Mouse (Mus musculus): Measurements from ENCODE around the gene Mthfsd. TPM values are rescaled to one million over a fixed set of nuclear protein-coding genes. Genes with fewer than 3 reads are reported as not detected.

The Mthfsd gene
- total and polyA plus RNA-seq, 2 experiments, result 29.5 to 29.8 TPM

DNA sequence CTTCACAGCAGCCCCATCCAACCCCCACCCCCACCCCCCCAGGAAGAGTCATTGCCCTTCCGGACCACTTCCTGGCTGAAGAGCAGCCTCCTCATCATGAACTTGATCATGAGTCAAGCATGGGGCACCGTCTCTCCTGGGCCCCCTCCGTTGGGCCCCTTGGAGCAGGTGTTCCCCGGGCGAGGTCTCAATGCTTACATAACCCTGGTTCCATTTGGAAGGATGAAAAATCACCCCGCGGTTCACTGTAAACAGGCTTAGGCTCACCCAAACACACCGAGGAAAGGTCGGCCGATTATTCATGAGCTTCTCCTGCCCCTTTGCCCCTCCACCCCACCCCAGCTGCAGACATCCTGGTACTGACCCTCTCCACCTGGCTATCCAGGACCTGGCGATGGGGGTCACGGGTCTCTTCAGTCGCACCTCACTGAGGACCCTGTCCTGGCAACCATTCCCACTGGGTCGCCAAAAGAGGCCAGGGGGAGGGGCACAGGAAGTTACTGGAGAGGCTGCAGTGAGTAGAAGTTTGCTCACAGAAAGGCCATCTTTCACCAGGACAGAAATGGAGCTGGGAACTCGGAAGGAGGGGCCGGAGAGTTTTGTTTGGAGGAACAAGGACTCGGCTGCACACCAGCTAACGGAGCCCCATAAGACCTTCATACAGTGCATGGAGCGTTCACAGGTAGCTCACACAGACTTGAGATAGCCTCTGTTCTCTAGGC lies 64.3 kb downstream of the Mthfsd start:
- DNase-seq (ENCODE audit: extremely low read depth, low read depth, low spot score), result no peak
- WGBS, result 30% methylated on average over 19 of the region's 19 CpGs
- no peak overlapping the region for H3K9ac ChIP-seq (ENCODE audit: low read depth, low read length)
- no peaks in the 10 kb centered on the region for H3K36me3 ChIP-seq (ENCODE audit: control insufficient read depth, insufficient read depth, low read length)
- TF ChIP-seq CTCF (IDR thresholded peaks at IDR 0.05; ENCODE audit: low read depth, low read length) (no peak), POLR2A (IDR thresholded peaks at IDR 0.05; ENCODE audit: extremely low read depth, insufficient read depth, low read length) (no peak)
- no peak overlapping the region for H3K4me3 ChIP-seq (ENCODE audit: insufficient read depth, low read depth, low read length)
- H3K27ac ChIP-seq (replicated peaks; ENCODE audit: insufficient read depth, low read depth, low read length), result no peak overlapping the region
- no peaks in the 10 kb centered on the region for H3K4me1 ChIP-seq (ENCODE audit: control insufficient read depth, insufficient read depth, low read length)
- H3K79me2 ChIP-seq (ENCODE audit: control insufficient read depth, insufficient read depth, low read length), result no peaks in the 10 kb centered on the region
- no peaks in the 10 kb centered on the region for H3K27me3 ChIP-seq (ENCODE audit: control insufficient read depth, insufficient read depth, low read length)

Other genes starting within 250 kb of the Mthfsd start
- gene Foxf1, start 24.0 kb downstream of the Mthfsd start, total RNA-seq (2014; rRNA removed), result 1.3 and 1.4 TPM in 2 replicates
- 3.1 and 3.4 TPM in 2 replicates for gene Foxf1, start 24.0 kb downstream of the Mthfsd start, polyA plus RNA-seq (2012; rRNA removed)
- 0.07 TPM in 1 of 2 replicates, not detected in the other for gene Foxc2, start 7.8 kb upstream of the Mthfsd start, total RNA-seq (2014; rRNA removed)
- gene Foxc2, start 7.8 kb upstream of the Mthfsd start, polyA plus RNA-seq (2012; rRNA removed), result 0.06 and 0.07 TPM in 2 replicates
- gene Foxl1, start 19.5 kb upstream of the Mthfsd start, total RNA-seq (2014; rRNA removed), result not detected in 2 replicates
- not detected in 2 replicates for gene Foxl1, start 19.5 kb upstream of the Mthfsd start, polyA plus RNA-seq (2012; rRNA removed)

All from liver, adult 2 months (tissue).